Mouse (Mus musculus): Measurements from ENCODE around the gene Map2k2.
"Not testable (repeated sequence)": the region's sequence is repeated elsewhere in the genome, so short reads cannot be mapped to it uniquely, and the experiment has no call there.

Map2k2 gene

GRCm38 (mm10) chr10:81174617-81175344, 69.1 kb downstream of the Map2k2 start:
- ATAC-seq (ENCODE audit: insufficient number of reproducible peaks, low FRiP score, low TSS enrichment), result peak; percentile 21; the same call in 1 of the 2 replicates

- ATAC-seq (ENCODE audit: insufficient number of reproducible peaks, low FRiP score, low TSS enrichment), result not testable (repeated sequence)
Observed at GRCm38 (mm10) chr10:81175345-81175701, 69.6 kb downstream of the Map2k2 start.

GRCm38 (mm10) chr10:81175936-81176465, 70.3 kb downstream of the Map2k2 start:
- no peak for ATAC-seq (ENCODE audit: insufficient number of reproducible peaks, low FRiP score, low TSS enrichment)

- ATAC-seq (ENCODE audit: insufficient number of reproducible peaks, low FRiP score, low TSS enrichment), result peak; percentile 36
Observed at GRCm38 (mm10) chr10:81176466-81177271, 71.0 kb downstream of the Map2k2 start, which contains the start of gene Eef2. TSS of gene Eef2 (plus strand) at chr10:81176631.

- no peak for ATAC-seq (ENCODE audit: insufficient number of reproducible peaks, low FRiP score, low TSS enrichment)
Observed at GRCm38 (mm10) chr10:81177491-81177925, 71.8 kb downstream of the Map2k2 start.

GRCm38 (mm10) chr10:81177958-81178712, 72.4 kb downstream of the Map2k2 start:
- ATAC-seq (ENCODE audit: insufficient number of reproducible peaks, low FRiP score, low TSS enrichment), result no peak

GRCm38 (mm10) chr10:81178927-81179326, 73.2 kb downstream of the Map2k2 start:
- ATAC-seq (ENCODE audit: insufficient number of reproducible peaks, low FRiP score, low TSS enrichment), result no peak

- ATAC-seq (ENCODE audit: insufficient number of reproducible peaks, low FRiP score, low TSS enrichment), result no peak
Observed at GRCm38 (mm10) chr10:81179451-81180342, 74.0 kb downstream of the Map2k2 start.

- ATAC-seq (ENCODE audit: insufficient number of reproducible peaks, low FRiP score, low TSS enrichment), result no peak
Observed at GRCm38 (mm10) chr10:81180946-81181345, 75.2 kb downstream of the Map2k2 start.

- ATAC-seq (ENCODE audit: insufficient number of reproducible peaks, low FRiP score, low TSS enrichment), result not testable (repeated sequence)
Observed at GRCm38 (mm10) chr10:81181860-81182259, 76.1 kb downstream of the Map2k2 start.

GRCm38 (mm10) chr10:81182336-81183333, 76.9 kb downstream of the Map2k2 start, which contains the start of gene Dapk3:
TSS of gene Dapk3 (plus strand) at chr10:81183005.
- ATAC-seq (ENCODE audit: insufficient number of reproducible peaks, low FRiP score, low TSS enrichment), result peak; percentile 87

Measured in cerebellum, adult (tissue).